Mouse (Mus musculus) thymus, postnatal 10 days (tissue): ENCODE measurements around the gene Hagh.

ENCODE experiments used
- DNase-seq, 2 experiments: peaks; one replicate each; pipeline ENCODE4 v3.0.0; 2021; ENCODE audit warnings: low spot score in 2 of 2

The Hagh gene

DNA sequence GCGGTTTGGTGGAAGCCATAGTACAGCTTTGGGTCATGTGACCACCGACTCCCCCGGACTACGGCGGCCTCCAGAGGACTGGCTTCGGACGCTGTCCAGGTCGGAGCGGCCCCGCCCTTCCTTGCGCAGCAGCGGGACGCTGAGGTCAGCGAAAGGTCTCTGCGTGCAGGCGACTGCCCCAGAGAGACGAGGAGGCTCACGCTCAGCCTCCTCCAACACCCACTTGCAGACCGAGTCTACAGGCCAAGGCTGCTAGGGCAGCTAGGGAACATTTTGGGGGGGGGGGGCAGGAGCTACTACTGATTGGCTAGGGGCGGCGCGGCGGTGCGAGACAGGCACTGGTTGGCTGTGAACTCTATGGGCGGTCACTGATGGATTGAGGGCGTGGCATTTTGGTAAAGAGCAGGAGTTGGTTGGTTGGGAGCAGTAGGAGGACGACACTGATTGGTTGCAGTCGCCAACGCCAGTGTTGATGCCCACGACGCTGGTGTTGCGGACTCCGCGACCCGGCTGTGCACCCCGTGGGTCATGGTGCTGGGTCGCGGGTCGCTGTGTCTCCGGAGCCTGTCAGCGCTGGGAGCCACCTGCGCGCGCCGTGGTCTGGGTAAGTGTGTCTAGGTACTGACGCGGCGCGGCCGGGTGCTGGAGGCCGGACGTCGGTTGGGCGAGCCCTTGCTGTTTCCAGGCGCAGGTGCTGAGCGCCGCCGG, 10.3 kb downstream of the Hagh start, which contains the start of gene Fahd1:
TSS of gene Fahd1 (minus strand) at position 300 of the 708 bp plus-strand sequence.
- DNase-seq: peak; percentile 89 to 95

- no peak for DNase-seq
Measured at GRCm38 (mm10) chr17:24850773-24851127, 10.8 kb downstream of the Hagh start.

DNA sequence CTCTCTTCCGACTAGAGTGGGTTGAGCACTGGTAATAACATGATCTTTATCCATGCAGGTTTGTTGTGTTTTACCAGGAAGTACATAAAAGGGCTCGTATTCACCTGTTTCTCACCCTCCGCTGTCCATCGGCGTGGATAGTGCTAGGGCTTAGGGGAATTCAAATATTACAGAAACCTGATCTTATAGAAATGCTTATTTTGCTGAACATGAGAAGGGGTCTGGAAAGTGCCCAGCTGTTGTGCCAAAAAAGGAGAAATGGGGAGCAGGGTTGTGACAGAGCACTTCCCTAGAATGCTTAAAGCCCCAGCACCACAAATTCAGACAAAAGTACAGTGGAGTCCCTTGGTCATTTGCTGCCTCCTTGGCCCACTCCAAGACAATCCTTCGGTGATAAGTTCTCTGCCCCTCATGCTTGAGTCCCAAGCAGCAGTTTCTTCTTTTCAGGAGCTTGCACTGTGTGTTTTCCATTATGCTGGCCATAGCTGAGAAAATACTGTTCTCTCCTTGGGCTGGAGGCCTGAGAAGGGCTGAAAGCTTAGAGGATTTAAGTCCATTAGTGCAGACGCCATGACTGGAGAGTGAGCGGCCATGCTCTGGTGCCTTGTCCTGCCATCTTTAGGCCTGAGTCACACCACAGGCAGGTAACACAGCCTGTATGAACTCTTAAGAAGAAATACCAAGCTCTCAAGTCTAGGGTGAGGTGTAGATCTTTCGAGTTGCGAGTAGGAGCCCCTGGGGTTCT, 11.6 kb downstream of the Hagh start:
- DNase-seq: no peak

DNA sequence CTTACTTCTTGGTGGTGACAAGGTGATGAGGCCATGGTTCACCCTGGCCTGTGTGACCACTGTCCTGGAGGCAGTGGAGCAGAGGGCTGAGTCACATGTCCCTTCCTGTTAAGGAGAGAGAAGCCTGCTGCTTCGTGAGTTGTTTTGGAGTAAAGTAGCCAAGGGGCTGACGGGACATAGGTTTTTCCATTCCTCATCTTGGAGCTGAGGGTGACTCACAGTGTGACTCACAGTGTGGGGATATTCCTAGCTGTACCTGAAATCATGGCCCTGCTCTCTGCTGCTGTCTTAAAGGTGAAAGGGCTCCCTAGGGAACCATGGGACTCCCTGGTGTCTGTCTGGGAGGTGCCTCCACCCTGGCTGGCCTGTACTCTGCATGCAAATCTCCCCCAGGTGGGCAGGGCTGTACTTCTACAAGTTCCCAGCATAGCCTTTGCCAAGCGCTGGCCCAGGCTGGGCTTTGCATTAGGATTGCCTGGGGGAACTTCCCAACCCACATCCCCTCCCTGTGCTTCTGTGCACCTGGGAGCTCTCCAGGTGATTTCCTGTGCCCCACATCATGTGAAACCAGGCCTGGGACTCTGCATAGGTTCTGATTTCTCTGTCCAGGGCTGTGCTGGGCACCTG, 16.0 kb downstream of the Hagh start:
- no peak for DNase-seq

DNA sequence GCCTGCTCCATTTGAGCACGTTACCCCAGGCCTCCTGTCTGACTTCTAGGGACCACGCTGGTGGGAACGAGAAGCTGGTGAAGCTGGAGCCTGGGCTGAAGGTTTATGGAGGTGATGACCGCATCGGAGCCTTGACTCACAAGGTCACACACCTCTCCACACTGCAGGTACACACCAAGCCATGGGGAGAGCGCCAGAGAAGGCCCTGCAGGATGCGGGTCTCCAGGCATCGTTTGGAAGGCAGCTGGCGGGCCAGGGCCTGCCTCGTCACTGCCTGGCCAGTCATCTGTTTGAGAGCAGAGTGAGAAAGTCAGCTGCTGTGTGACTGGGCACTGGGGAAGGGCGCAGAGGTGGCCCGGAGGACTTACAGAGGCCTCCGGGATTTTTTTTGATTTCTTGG, 16.6 kb downstream of the Hagh start:
- no peak for DNase-seq

GRCm38 (mm10) chr17:24857831-24858470, 18.0 kb downstream of the Hagh start:
- DNase-seq: no peak

GRCm38 (mm10) chr17:24858967-24859366, 19.0 kb downstream of the Hagh start:
- DNase-seq: no peak

- no peak for DNase-seq
Measured at GRCm38 (mm10) chr17:24860076-24860475, 20.1 kb downstream of the Hagh start.

- DNase-seq: no peak
Measured at GRCm38 (mm10) chr17:24861785-24862184, 21.8 kb downstream of the Hagh start.

DNA sequence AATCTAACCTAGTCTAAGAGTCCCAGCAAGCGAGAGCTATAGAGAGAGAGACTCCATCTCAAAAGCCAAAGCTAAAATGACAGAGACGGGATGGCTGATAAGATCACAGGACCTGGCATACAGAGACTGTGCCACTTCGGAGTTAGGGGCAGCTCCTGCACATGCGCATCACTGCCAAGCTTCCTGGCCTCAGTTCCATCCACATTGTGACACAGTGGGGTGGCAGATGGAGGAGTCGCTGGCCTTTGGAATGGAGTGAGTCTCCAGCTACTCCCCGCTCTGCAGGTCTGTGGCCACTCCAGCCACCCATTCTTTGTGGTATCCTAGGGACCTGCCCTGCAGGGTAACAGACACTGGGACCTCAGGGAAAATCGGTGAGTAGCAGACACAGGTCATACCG, 25.8 kb downstream of the Hagh start, which contains the start of gene Igfals:
TSS of gene Igfals (plus strand) at position 222 of the 400 bp plus-strand sequence.
- no peak for DNase-seq

- DNase-seq: no peak
Measured at GRCm38 (mm10) chr17:24867914-24868313, 28.0 kb downstream of the Hagh start.

GRCm38 (mm10) chr17:24873695-24874404, 33.9 kb downstream of the Hagh start:
- DNase-seq: no peak

DNA sequence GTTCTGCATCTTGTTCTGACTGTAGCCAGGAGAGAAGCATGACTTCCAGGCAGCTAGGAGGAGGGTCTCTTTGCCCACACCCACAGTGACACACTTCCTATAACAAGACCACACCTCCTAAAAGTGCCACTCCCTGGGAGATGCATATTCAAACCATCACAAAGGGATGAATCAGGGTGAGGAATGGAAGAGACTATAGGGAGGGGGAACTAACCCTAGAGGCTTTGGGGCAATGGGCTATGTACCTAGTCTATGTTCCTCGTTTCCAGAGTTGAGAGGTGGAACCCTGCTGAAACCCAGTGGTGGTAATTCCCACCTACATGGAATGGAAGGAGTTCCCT, 34.4 kb downstream of the Hagh start:
- no peak for DNase-seq

- DNase-seq: no peak
Measured at GRCm38 (mm10) chr17:24874989-24875388, 35.0 kb downstream of the Hagh start.

DNA sequence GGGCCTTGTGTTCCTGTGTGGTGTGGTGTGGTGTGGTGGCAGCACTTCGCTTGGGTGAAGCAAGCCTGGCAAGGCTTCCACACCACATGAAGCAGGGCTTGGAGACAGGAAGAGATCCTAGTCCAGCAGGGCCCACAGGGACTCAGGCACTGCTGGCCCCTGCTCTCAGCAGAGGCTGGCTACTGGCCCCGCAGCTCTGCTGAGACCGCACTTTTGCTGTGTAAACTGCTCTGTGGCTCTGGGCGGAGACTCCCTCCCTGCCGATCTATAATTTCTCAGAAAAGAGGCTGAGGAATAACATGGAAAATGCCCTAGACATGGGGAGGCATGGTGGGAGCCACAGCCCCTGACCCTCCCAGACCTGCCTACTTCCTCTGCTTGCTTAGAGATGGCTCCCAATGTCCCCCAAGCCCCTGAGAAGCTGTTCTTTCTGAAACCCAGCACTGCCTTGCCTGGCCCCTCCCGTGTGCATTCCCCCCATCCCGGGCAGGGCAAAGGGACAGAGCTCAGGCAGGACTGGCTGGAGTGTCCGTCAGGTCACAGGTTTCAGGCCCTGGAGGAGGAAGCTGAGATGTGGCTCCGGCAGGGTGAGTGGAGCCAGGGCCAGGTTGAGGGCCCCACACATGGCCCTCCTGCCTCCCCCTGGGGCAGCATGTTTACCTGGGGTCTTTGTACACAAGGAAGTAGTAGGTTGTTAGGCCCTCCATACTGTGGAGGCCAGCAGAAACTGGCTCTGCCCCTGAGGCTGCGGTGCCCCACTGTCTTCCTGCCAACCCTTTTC, 37.6 kb downstream of the Hagh start:
- no peak for DNase-seq

DNA sequence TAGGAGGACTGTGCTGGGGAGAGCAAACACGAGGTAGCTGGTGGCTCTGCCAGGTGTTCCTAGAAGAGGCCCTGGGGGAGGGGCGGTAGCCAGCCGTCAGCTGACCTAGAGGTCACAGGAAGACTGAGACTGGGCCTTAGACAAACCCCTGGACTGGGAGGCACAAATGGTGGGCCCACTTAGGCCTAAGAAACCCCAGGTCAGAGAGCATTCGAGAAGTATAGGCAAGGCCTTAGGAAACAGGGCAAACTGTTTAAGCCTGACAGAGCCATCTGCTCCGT, 38.1 kb downstream of the Hagh start:
- peak; percentile 41 to 49 for DNase-seq

- no peak for DNase-seq
Measured at GRCm38 (mm10) chr17:24878531-24878930, 38.6 kb downstream of the Hagh start.

DNA sequence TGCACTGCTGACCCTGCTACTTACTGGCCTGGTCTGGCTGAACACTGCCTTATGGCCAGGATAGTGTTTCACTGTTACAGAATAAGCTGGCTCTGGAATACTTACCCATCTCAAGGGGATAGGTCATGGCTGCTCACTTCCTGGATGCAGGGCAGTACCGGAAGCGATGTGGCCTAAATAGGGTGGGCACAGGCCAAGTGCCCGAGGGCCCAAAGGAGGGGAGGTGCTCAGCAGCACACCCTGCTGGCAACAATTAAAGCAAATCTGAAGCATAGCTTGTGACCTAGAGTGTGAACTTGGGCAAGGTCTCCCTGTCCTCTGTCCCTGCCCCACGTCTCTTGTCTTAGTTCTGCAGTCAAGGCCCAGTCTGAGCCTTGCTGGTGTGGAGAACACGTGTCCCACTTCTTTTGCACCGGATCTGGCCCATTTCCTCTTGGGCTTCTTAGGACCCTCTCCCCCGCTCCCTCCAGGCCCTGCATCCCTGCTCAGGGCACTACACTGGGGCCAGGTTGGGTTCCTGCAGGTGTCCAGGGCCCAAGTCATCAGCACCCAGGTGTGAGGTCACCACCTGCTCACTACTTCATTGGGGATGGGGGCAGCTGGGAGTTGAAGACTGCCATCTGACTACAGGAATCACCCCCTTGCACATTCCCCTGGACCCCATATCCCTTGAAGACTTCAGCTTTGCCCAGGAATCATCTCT, 41.9 kb downstream of the Hagh start:
- DNase-seq: peak in 1 of 2 experiments; percentile 29

DNA sequence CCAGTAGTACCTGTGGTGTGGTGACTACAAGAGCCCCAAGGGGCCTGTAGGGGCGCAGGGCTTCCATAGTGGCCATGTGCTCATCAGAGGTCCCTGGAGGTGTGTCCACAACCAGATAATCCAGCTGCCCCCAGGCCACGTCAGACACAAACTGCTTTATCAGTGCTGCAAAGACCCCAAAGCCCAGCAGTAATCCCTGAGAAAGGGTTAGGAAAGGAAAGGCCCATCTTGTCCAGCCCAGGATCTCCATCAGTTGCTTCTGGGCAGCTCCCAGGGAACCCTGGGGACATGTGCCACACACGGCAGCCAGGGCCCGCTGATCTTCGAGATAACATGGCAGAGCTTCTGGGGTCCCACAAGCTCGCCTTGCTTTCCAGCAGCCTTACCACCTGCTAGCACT, 44.4 kb downstream of the Hagh start:
- DNase-seq: no peak

GRCm38 (mm10) chr17:24885356-24886133, 45.6 kb downstream of the Hagh start:
- DNase-seq: no peak
